Mouse (Mus musculus): ENCODE results near the gene Ick. TPM values are rescaled to one million over a fixed set of nuclear protein-coding genes. Genes with fewer than 3 reads are reported as not detected.

The Ick gene
- total and polyA plus RNA-seq, 3 experiments = 6.1 to 16.1 TPM; not detected in 1

GRCm38 (mm10) chr9:78108796-78109239, at the start of gene Ick, which contains the start of gene Fbxo9 (continued):
- TF ChIP-seq BHLHE40 (IDR thresholded peaks at IDR 0.05; ENCODE audit: borderline replicate concordance, low read depth, low read length) (no peak), POLR2AphosphoS2 (IDR thresholded peaks at IDR 0.05; ENCODE audit: low read length) (0 out of 2 replicates have a peak, but pooled peaks have one; percentile 20)

- H3K27me3 ChIP-seq (ENCODE audit: control insufficient read depth in 1 of 2, insufficient read depth in 2 of 2, low read length in 2 of 2) = no peaks in the 10 kb centered on the region; a peak in 2 of 4 replicates
- no peak overlapping the region for H3K27ac ChIP-seq (ENCODE audit: control insufficient read depth, low read depth, low read length)
- H3K79me2 ChIP-seq (ENCODE audit: control insufficient read depth, insufficient read depth, low read length, poor library complexity) = no peaks in the 10 kb centered on the region
- H3K9ac ChIP-seq (ENCODE audit: control insufficient read depth, low read depth, low read length, poor library complexity, severe bottlenecking) = no peak overlapping the region
- no peaks in the 10 kb centered on the region for H3K36me3 ChIP-seq (ENCODE audit: control insufficient read depth in 1 of 2, insufficient read depth in 2 of 2, low read length in 2 of 2)
- no peaks in the 10 kb centered on the region for H3K9me3 ChIP-seq (replicated peaks; ENCODE audit: insufficient read depth, low read length)
- no peak for TF ChIP-seq NELFE (IDR thresholded peaks at IDR 0.05; ENCODE audit: low read depth, low read length)
- TF ChIP-seq JUND (IDR thresholded peaks at IDR 0.05; ENCODE audit: low read depth, low read length) = no peak
- no peak for TF ChIP-seq MYC (IDR thresholded peaks at IDR 0.05; ENCODE audit: low read depth, low read length)
- no peak for TF ChIP-seq SIN3A (IDR thresholded peaks at IDR 0.05; ENCODE audit: low read length)
- TF ChIP-seq SMC3 (IDR thresholded peaks at IDR 0.05; ENCODE audit: low read depth, low read length) = no peak
- no peak for TF ChIP-seq TAL1 (IDR thresholded peaks at IDR 0.05; ENCODE audit: low read length)
- no peak for TF ChIP-seq GABPA (IDR thresholded peaks at IDR 0.05; ENCODE audit: low read depth, low read length)
- TF ChIP-seq GATA1 (IDR thresholded peaks at IDR 0.05; ENCODE audit: low read depth, low read length) = no peak
- no peak for TF ChIP-seq NRF1 (IDR thresholded peaks at IDR 0.05; ENCODE audit: insufficient read depth, low read depth, low read length, poor library complexity, severe bottlenecking)
- TF ChIP-seq POLR2AphosphoS5 (IDR thresholded peaks at IDR 0.05; ENCODE audit: borderline replicate concordance, low read depth, low read length) = no peak
- no peak for TF ChIP-seq CTCF (IDR thresholded peaks at IDR 0.05 in 2 of 3, conservative IDR thresholded peaks at IDR 0.05 in 1 of 3; ENCODE audit: control insufficient read depth in 1 of 3, insufficient read depth in 1 of 3, low read depth in 2 of 3, low read length in 3 of 3, poor library complexity in 1 of 3, severe bottlenecking in 1 of 3)
- TF ChIP-seq BHLHE40 (IDR thresholded peaks at IDR 0.05; ENCODE audit: borderline replicate concordance, low read depth, low read length) = no peak
- TF ChIP-seq KAT2A (conservative IDR thresholded peaks at IDR 0.05; ENCODE audit: low read depth, low read length) = no peak
- no peak for TF ChIP-seq USF2 (IDR thresholded peaks at IDR 0.05; ENCODE audit: borderline replicate concordance in 1 of 2, insufficient read depth in 1 of 2, low read depth in 1 of 2, low read length in 2 of 2)
- TF ChIP-seq ELF1 (IDR thresholded peaks at IDR 0.05; ENCODE audit: low read depth, low read length) = no peak
- no peak for TF ChIP-seq CHD1 (IDR thresholded peaks at IDR 0.05; ENCODE audit: low read depth, low read length)
- TF ChIP-seq POLR2AphosphoS2 (IDR thresholded peaks at IDR 0.05; ENCODE audit: low read length) = no peak
- TF ChIP-seq POLR2A (IDR thresholded peaks at IDR 0.05; ENCODE audit: control insufficient read depth in 1 of 2, insufficient read depth in 1 of 2, low read depth in 1 of 2, low read length in 2 of 2, poor library complexity in 1 of 2) = no peak
- no peak for TF ChIP-seq MAX (IDR thresholded peaks at IDR 0.05; ENCODE audit: low read length)
- no peak for TF ChIP-seq USF1 (IDR thresholded peaks at IDR 0.05; ENCODE audit: low read depth, low read length)
- H3K4me1 ChIP-seq (ENCODE audit: control insufficient read depth in 1 of 2, insufficient read depth in 2 of 2, low read length in 2 of 2) = peaks cover 2 to 16% of the 10 kb centered on the region in 2 experiments; a peak in 2 of 4 replicates
- H3K4me3 ChIP-seq (ENCODE audit: control insufficient read depth in 1 of 2, insufficient read depth in 1 of 2, low read depth in 2 of 2, low read length in 2 of 2) = no peak overlapping the region
- peak; percentile 41 for DNase-seq (ENCODE audit: low read depth, low spot score)
Observed at GRCm38 (mm10) chr9:78059525-78060120, 49.4 kb upstream of the Ick start.

All from MEL (cell line).